Mouse (Mus musculus) megakaryocyte, embryonic 14.5 days (primary cell): ENCODE data around the gene B9d1.

Experiments
- FLI1 ChIP-seq: IDR thresholded peaks from 2 replicates; pipeline ENCODE4 v1.6.1; 2012; ENCODE audit warnings: low read length, inconsistent platforms, mixed read lengths
- GATA1 ChIP-seq: IDR thresholded peaks from 3 replicates; pipeline ENCODE4 v1.6.1; 2012; ENCODE audit warnings: mixed read lengths, low read length, inconsistent platforms, borderline replicate concordance

DNA sequence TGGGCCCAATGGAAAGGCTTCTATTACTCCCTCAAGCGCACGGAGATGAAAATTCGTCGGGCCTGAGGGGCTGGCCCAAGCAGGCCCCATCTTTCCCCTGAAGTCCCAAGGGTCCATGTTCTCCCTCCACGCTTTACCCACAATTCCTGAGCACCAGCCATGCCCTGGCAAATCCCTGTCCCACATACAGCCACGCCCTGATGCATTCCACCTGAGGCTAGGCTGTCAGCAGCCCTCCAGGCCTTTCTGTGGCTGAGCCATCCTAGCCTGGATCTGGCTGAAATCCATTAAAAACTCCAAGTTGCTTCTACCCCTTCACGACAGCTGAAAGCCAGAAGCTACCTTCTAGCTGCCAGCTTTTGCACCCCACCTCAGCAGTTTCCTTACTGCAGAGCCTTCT lies 17.0 kb upstream of the B9d1 start:
- no peak for TF ChIP-seq GATA1
- no peak for TF ChIP-seq FLI1
